Mouse (Mus musculus): ENCODE measurements around the gene Smim6. TPM values are rescaled to one million over a fixed set of nuclear protein-coding genes. Genes with fewer than 3 reads are reported as not detected.

Gene Smim6
- polyA plus RNA-seq, 1 experiment, result 0.19 TPM

DNA sequence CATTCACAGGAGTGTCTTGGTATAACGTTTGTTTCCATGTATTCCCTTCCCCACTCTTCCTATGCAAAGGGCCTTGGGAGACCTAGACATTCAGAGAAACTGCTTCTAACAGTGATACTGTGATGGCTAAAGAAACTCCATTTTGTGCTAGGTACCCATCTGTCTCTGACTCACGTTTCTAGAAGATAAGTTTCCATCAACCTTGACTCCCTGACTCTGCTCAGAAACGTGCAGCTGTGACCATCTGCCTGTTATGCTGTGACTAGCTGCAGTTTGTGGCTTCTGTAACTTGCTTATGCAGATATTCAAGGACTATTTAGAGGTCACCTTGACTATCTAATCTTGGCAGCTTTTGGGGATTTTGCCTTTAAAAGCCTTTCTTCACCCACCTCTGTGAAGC lies 19.4 kb downstream of the Smim6 start:
- DNase-seq (ENCODE audit: low read depth in 1 of 2, low spot score in 2 of 2), result no peak
- Histone ChIP-seq H3K27me3 (ENCODE audit: control insufficient read depth, insufficient read depth, low read length) (no peaks in the 10 kb centered on the region), H3K4me1 (ENCODE audit: control insufficient read depth, insufficient read depth, insufficient read length) (peaks cover 14% of the 10 kb centered on the region), H3K36me3 (ENCODE audit: control insufficient read depth, insufficient read depth, low read length) (no peaks in the 10 kb centered on the region), H3K4me3 (ENCODE audit: extremely low read depth, insufficient read depth, insufficient read length) (no peak overlapping the region), H3K27ac (ENCODE audit: insufficient read depth, low read length) (0 out of 2 replicates have a peak overlapping the region, but pooled peaks have one; percentile 10)
- 45% methylated on average over 3 of the region's 3 CpGs for WGBS
- TF ChIP-seq CTCF (IDR thresholded peaks at IDR 0.05; ENCODE audit: extremely low read depth, insufficient read depth, insufficient read length, insufficient replicate concordance), result no peak
- no peak for TF ChIP-seq POLR2A (IDR thresholded peaks at IDR 0.05; ENCODE audit: low read depth, low read length)

DNA sequence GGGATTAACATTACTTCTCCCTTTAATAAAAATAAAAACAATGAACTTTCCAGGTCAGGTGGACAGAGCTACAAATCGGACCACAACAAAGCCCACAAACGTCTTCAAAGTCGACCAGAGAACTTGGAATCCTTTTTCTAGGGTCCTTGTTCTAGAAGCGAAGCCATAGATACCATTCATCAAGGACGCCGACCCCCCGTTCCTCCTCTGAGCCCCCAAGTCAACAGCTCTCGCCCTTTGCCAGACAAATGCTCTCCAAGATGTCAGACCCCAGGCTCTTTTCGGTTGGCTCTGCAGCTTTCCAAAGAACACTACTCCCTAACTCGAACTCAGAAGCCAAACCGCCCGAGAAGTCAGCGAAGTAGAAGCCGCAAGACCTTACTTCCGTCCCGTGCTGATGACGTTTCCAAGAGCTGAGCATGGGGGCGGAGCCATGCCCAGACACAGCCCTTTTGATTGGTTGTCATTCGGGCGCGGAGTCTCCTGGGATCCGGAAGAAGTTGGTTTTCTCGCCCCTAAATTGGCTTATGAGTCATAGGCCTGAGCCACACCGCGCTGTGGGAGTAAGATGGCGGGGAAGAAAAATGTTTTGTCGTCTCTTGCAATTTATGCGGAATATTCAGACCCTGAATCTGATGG lies 21.4 kb downstream of the Smim6 start, which contains the start of the genes Sap30bp and Recql5:
TSS of gene Sap30bp (plus strand) at position 175 of the 639 bp plus-strand sequence.
TSS of gene Recql5 (minus strand) at position 370 of the 639 bp plus-strand sequence.
- Histone ChIP-seq H3K27me3 (ENCODE audit: control insufficient read depth, insufficient read depth, low read length) (no peaks in the 10 kb centered on the region), H3K4me1 (ENCODE audit: control insufficient read depth, insufficient read depth, insufficient read length) (peaks cover 8% of the 10 kb centered on the region), H3K4me3 (ENCODE audit: extremely low read depth, insufficient read depth, insufficient read length) (peak within 1 kb of the TSS; percentile 93), H3K36me3 (ENCODE audit: control insufficient read depth, insufficient read depth, low read length) (peaks cover 3% of the 10 kb centered on the region), H3K27ac (ENCODE audit: insufficient read depth, low read length) (peak within 1 kb of the TSS; percentile 30)
- WGBS, result under 1% methylated on average over 28 of the region's 28 CpGs
- peak; percentile 95 to 98 for DNase-seq (ENCODE audit: low read depth in 1 of 2, low spot score in 2 of 2)
- TF ChIP-seq POLR2A (IDR thresholded peaks at IDR 0.05; ENCODE audit: low read depth, low read length), result peak; percentile 0; the same call in 1 of the 2 replicates
- no peak for TF ChIP-seq CTCF (IDR thresholded peaks at IDR 0.05; ENCODE audit: extremely low read depth, insufficient read depth, insufficient read length, insufficient replicate concordance)

DNA sequence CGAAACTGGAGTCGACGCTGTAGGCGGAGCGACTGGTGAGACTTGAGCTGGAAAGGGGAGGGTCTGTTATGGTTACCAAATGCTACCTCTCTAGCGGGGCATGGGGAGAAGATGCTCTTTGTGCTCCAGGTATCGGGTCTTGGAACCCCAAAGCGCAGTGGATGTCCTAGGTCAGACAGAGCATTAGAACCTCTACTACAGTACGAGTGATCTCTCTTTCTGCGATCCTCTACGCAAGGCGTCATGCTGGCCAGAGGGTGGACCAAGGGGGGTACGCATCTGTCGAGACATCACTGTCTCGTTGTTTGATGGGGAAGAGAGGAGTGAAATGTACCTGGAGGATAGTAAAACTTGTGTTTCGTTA lies 21.9 kb downstream of the Smim6 start:
- peak overlapping the region; percentile 30; the same call in 1 of the 2 replicates for H3K27ac ChIP-seq (ENCODE audit: insufficient read depth, low read length)
- peaks cover 4% of the 10 kb centered on the region; the same call in 1 of the 2 replicates for H3K4me1 ChIP-seq (ENCODE audit: control insufficient read depth, insufficient read depth, insufficient read length)
- H3K36me3 ChIP-seq (ENCODE audit: control insufficient read depth, insufficient read depth, low read length), result peaks cover 3% of the 10 kb centered on the region
- under 1% methylated on average over 16 of the region's 16 CpGs for WGBS
- H3K27me3 ChIP-seq (ENCODE audit: control insufficient read depth, insufficient read depth, low read length), result no peaks in the 10 kb centered on the region
- DNase-seq (ENCODE audit: low read depth in 1 of 2, low spot score in 2 of 2), result no peak
- no peak for TF ChIP-seq POLR2A (IDR thresholded peaks at IDR 0.05; ENCODE audit: low read depth, low read length)
- no peak for TF ChIP-seq CTCF (IDR thresholded peaks at IDR 0.05; ENCODE audit: extremely low read depth, insufficient read depth, insufficient read length, insufficient replicate concordance)
- peak overlapping the region; percentile 93 for H3K4me3 ChIP-seq (ENCODE audit: extremely low read depth, insufficient read depth, insufficient read length)

DNA sequence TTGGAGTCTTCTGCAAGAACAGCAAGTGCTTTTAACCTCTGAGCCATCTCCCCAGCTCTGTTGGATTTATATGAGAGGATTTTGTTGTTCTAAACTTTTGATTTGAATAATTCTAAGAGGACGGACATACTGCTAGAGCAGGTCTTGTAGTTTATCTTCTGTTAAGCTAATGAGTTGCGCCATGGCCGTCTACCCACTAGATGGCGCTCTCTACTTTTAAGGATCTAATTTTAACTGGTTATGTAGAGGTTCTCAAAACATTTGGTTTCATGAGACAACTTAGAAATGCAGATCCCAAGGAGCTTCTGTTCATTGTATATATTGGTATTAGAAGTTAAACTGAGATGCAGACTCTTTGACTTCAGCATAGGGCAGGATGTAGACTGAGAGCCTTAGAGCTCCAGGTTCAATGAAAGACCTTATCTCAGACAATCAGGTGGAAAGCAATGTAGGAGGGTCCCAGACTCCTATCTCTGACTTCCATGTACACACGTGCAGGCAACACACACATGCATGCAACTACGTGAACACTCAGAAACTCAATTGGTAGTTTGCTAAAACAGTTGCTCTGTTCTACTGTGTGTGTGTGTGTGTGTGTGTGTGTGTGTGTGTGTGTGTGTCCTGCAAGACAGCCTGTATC lies 28.0 kb downstream of the Smim6 start:
- H3K36me3 ChIP-seq (ENCODE audit: control insufficient read depth, insufficient read depth, low read length), result peaks cover 16% of the 10 kb centered on the region
- WGBS, result 35% methylated on average over 6 of the region's 6 CpGs
- no peak overlapping the region for H3K4me3 ChIP-seq (ENCODE audit: extremely low read depth, insufficient read depth, insufficient read length)
- H3K27ac ChIP-seq (ENCODE audit: insufficient read depth, low read length), result no peak overlapping the region
- DNase-seq (ENCODE audit: low read depth in 1 of 2, low spot score in 2 of 2), result peak; percentile 43 to 49
- TF ChIP-seq POLR2A (IDR thresholded peaks at IDR 0.05; ENCODE audit: low read depth, low read length) (no peak), CTCF (IDR thresholded peaks at IDR 0.05; ENCODE audit: extremely low read depth, insufficient read depth, insufficient read length, insufficient replicate concordance) (no peak)
- H3K4me1 ChIP-seq (ENCODE audit: control insufficient read depth, insufficient read depth, insufficient read length), result no peaks in the 10 kb centered on the region
- H3K27me3 ChIP-seq (ENCODE audit: control insufficient read depth, insufficient read depth, low read length), result no peaks in the 10 kb centered on the region

DNA sequence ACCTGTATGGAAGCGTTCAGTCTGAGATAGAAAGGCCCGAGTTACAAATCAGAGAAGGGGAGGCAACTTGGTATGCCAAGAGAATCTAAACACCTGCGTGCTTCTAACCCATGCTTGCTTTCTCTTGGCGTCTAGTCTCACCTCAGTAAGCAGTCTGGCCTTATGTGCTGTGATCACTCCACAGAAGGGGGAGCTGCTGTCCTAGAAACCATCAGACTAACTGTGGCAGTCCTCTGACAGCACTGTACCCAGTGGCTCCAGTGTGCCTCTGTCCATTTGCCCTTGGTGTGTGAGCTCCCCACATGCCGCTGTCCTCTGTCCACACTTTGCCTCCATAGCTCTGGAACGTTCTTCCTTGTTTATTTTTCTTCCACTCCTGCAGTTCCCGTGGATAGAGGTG lies 30.2 kb downstream of the Smim6 start:
- peaks cover 21% of the 10 kb centered on the region for H3K36me3 ChIP-seq (ENCODE audit: control insufficient read depth, insufficient read depth, low read length)
- no peak for TF ChIP-seq CTCF (IDR thresholded peaks at IDR 0.05; ENCODE audit: extremely low read depth, insufficient read depth, insufficient read length, insufficient replicate concordance)
- TF ChIP-seq POLR2A (IDR thresholded peaks at IDR 0.05; ENCODE audit: low read depth, low read length), result no peak
- H3K27me3 ChIP-seq (ENCODE audit: control insufficient read depth, insufficient read depth, low read length), result no peaks in the 10 kb centered on the region
- 90% methylated on average over 7 of the region's 7 CpGs for WGBS
- H3K27ac ChIP-seq (ENCODE audit: insufficient read depth, low read length), result no peak overlapping the region
- no peak overlapping the region for H3K4me3 ChIP-seq (ENCODE audit: extremely low read depth, insufficient read depth, insufficient read length)
- H3K4me1 ChIP-seq (ENCODE audit: control insufficient read depth, insufficient read depth, insufficient read length), result no peaks in the 10 kb centered on the region
- DNase-seq (ENCODE audit: low read depth in 1 of 2, low spot score in 2 of 2), result no peak

DNA sequence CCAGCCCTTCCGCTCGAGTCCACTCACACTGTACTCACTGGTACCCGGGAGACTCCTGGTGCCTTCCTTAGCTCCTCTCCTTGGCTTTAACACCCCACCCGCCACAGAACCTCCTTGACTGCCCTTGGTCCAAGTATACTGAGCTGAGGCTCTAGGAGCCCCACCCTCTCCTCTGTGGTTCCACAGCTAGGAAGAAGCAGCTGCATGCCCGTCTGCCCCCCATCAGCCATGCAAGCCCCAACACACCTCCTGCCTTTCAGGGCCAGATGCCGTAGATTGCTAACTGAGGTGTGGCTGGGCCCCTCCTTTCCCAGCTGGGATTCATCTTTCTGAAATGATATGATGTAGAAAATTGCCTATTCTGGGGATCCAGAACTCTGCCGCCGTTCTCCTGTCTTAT lies 33.4 kb downstream of the Smim6 start:
- no peak for DNase-seq (ENCODE audit: low read depth in 1 of 2, low spot score in 2 of 2)
- Histone ChIP-seq H3K27ac (ENCODE audit: insufficient read depth, low read length) (no peak overlapping the region), H3K4me1 (ENCODE audit: control insufficient read depth, insufficient read depth, insufficient read length) (no peaks in the 10 kb centered on the region), H3K4me3 (ENCODE audit: extremely low read depth, insufficient read depth, insufficient read length) (no peak overlapping the region), H3K27me3 (ENCODE audit: control insufficient read depth, insufficient read depth, low read length) (no peaks in the 10 kb centered on the region), H3K36me3 (ENCODE audit: control insufficient read depth, insufficient read depth, low read length) (peaks cover 19% of the 10 kb centered on the region)
- WGBS, result 89% methylated on average over 8 of the region's 8 CpGs
- no peak for TF ChIP-seq CTCF (IDR thresholded peaks at IDR 0.05; ENCODE audit: extremely low read depth, insufficient read depth, insufficient read length, insufficient replicate concordance)
- no peak for TF ChIP-seq POLR2A (IDR thresholded peaks at IDR 0.05; ENCODE audit: low read depth, low read length)

Measured in spleen, adult 2 months (tissue).